Mouse (Mus musculus): Measurements from ENCODE around the gene Wwox.

Wwox gene

GRCm38 (mm10) chr8:115395840-115396239 lies 956.4 kb downstream of the Wwox start:
- no peak for DNase-seq

DNA sequence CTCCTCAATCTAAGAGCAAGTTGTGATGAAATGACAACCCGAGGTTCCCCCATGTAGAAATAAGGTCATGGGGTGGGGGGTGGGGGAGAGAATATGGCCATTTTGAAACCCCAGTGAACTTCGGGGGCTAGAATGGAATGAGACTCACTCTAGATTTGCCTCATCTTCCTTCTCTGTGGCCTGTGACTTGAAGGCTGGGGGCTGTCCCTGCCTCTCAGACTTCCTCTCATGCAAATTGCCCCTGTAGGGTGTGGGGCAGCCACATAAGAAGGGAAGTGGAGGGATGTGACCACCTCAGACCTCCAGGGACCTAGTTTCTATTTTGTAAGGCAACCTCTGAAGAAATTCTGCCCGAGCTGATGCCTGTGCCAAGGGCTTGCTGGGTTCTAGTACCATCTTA lies 958.5 kb downstream of the Wwox start:
- DNase-seq, result peak; percentile 8 to 26

GRCm38 (mm10) chr8:115400013-115400720 lies 960.7 kb downstream of the Wwox start:
- DNase-seq, result no peak
